Mouse (Mus musculus) thymus, adult 2 months (tissue): ENCODE data around the gene Slc2a9. TPM values are rescaled to one million over a fixed set of nuclear protein-coding genes. Genes with fewer than 3 reads are reported as not detected.

Experiments used
- DNase-seq: peaks from one replicate; pipeline ENCODE4 v3.0.0; 2021
- H3K27ac ChIP-seq: fragments of 200-500 bp; 2 replicates; pipeline ENCODE4 v1.5.1; 2012; ENCODE audit warnings: low read length, control low read depth; ENCODE audit not compliant: control insufficient read depth, insufficient read depth
- H3K27me3 ChIP-seq: fragments of 200-500 bp; 2 replicates; pipeline ENCODE4 v1.6.1; 2012; ENCODE audit warnings: mild to moderate bottlenecking, low read length, moderate library complexity, mixed read lengths; ENCODE audit not compliant: control insufficient read depth, insufficient read depth
- H3K36me3 ChIP-seq: fragments of 200-500 bp; 2 replicates; pipeline ENCODE4 v1.6.1; 2012; ENCODE audit warnings: mild to moderate bottlenecking, low read length, moderate library complexity; ENCODE audit not compliant: control insufficient read depth, insufficient read depth
- H3K4me1 ChIP-seq: fragments of 200-500 bp; replicated peaks from 2 replicates; pipeline ENCODE4 v1.6.1; 2012; ENCODE audit warnings: low read length; ENCODE audit not compliant: control insufficient read depth, insufficient read depth
- H3K4me3 ChIP-seq: fragments of 200-500 bp; 2 replicates; pipeline ENCODE4 v1.5.1; 2012; ENCODE audit warnings: mild to moderate bottlenecking, low read length, control low read depth, moderate library complexity; ENCODE audit not compliant: control insufficient read depth, insufficient read depth
- CTCF ChIP-seq: fragments of 200-500 bp; IDR thresholded peaks from 2 replicates; pipeline ENCODE4 v1.5.1; 2012; ENCODE audit warnings: mild to moderate bottlenecking, control low read depth, low read length, moderate library complexity, borderline replicate concordance; ENCODE audit not compliant: control insufficient read depth, poor library complexity, insufficient read depth; ENCODE audit errors: extremely low read depth
- POLR2A ChIP-seq: fragments of 200-500 bp; IDR thresholded peaks from 2 replicates; pipeline ENCODE4 v1.6.1; 2012; ENCODE audit warnings: mild to moderate bottlenecking, low read length, control low read depth, moderate library complexity; ENCODE audit not compliant: control insufficient read depth, poor library complexity, insufficient read depth; ENCODE audit errors: extremely low read depth
- WGBS: fragments of 180-500 bp; shearing (Covaris S2); methylation state at CpG from one replicate; pipeline ENCODE4 v1.1.7; 2018; 5-methylcytosine and 5-hydroxymethylcytosine counted together
- polyA plus RNA-seq: library from polyadenylated mRNA; depleted of rRNA; stranded (reverse); fragments of >200 nt; gene quantifications from 2 replicates; pipeline ENCODE4 v1.2.3, GENCODE M21; 2012

The Slc2a9 gene
- polyA plus RNA-seq, 1 experiment: 9.0 TPM

DNA sequence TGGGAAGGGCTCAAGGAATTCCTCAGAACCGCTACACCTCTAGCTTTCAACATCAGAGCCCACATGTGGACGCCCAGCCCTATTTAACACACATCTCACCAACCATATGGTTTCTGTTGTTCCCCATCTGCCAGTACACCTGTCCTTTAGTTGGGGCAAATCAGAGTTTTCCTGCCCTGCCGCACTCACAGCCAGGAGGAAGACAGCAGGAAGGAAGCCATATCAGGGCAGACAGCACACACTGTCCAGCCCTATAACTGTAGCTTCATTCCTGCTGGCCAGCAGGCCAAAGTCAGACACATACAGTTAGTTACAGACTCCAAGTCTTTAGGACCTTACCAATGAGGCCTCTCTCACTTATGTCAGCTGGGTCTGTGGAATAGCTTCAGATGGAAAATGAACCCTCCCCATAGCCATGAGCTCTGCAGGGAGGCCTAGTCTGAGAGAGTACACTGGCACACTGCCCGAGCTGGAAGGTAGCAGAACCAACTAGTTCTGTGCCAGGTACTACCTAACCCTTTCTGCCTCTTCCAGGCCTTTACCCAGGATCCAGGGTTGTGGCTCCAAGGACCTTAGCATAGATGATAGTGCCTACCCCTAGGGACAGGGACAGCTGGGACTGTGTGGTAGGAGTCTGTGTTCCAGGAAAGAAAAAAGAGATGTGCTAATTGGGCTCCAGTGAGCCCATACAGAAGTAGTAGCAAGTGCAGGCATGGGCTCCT lies 40.7 kb upstream of the Slc2a9 start:
- no peak overlapping the region for H3K4me3 ChIP-seq
- no peaks in the 10 kb centered on the region for H3K27me3 ChIP-seq
- H3K27ac ChIP-seq: no peak overlapping the region
- no peak for DNase-seq
- peaks cover 97% of the 10 kb centered on the region for H3K36me3 ChIP-seq
- no peaks in the 10 kb centered on the region for H3K4me1 ChIP-seq
- WGBS: 96% methylated on average over 4 of the region's 4 CpGs
- no peak for TF ChIP-seq POLR2A
- TF ChIP-seq CTCF: no peak

DNA sequence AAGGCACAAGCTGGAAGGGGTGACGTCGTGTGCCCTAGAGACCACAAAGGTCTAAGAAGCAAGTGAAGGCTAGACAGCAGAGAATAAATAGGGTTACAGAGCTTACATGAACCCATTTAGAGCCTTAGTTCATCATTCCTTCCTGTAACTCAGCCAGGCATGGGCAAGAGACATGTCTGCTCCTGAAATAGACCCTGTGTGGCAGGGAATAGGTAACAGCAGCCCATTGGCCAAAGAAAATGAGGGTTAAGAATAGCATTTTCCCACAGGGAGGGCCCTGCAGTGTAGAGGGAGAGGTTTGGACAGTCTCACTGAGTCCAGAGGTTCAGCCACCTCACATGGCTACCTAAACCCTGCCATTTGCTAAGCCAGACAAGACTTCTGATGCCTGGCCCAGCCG lies 38.8 kb upstream of the Slc2a9 start:
- TF ChIP-seq CTCF: no peak
- no peak for TF ChIP-seq POLR2A
- no peaks in the 10 kb centered on the region for H3K4me1 ChIP-seq
- DNase-seq: no peak
- over 99% methylated on average over 3 of the region's 3 CpGs for WGBS
- no peak overlapping the region for H3K4me3 ChIP-seq
- no peaks in the 10 kb centered on the region for H3K27me3 ChIP-seq
- H3K36me3 ChIP-seq: peaks cover 98% of the 10 kb centered on the region
- no peak overlapping the region for H3K27ac ChIP-seq

DNA sequence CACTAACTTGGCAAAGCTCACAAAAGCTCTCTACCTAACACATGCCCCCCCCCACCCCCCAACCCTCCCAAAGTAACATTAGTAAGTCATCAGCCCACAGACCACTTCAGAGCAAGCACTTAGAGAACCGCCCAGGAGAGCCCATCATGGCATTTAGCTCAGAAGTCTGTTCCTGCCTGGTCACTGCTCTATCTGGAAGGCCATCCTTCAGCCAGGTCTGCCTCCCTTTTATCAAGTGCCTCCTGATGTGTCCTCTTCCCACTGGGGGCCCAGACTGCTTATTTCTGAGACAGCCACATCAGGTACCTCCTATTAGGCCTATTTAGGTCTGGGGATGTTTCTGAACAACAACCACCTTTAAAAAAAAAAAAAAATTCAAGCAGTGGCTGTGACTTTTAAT lies 38.0 kb upstream of the Slc2a9 start:
- H3K4me3 ChIP-seq: no peak overlapping the region
- WGBS: 89% methylated on average over 1 of the region's 1 CpGs
- H3K4me1 ChIP-seq: no peaks in the 10 kb centered on the region
- peaks cover 99% of the 10 kb centered on the region for H3K36me3 ChIP-seq
- no peak overlapping the region for H3K27ac ChIP-seq
- DNase-seq: no peak
- no peak for TF ChIP-seq CTCF
- no peaks in the 10 kb centered on the region for H3K27me3 ChIP-seq

DNA sequence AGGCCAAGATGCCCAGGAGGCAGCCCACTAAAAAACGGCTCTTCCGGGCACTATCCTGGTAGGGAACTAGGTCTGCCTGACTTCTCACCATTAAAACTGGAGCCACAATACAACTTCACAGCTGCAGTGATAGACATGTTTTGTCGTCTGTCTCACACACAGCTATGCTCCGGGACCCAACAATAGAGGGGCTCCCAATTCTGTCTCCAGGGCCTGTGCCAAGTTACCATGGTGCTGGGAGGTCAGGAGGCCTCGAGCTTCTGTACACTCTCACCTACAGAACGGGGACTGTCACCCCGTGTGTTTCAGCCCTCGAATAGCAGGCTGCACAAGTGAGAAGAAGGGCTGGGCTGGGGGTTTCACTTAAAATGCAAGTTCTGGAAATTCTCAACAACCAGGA lies 35.6 kb upstream of the Slc2a9 start:
- WGBS: 96% methylated on average over 8 of the region's 8 CpGs
- Histone ChIP-seq H3K4me3 (no peak overlapping the region), H3K4me1 (no peaks in the 10 kb centered on the region), H3K27me3 (no peaks in the 10 kb centered on the region), H3K36me3 (peaks cover 96% of the 10 kb centered on the region), H3K27ac (no peak overlapping the region)
- no peak for TF ChIP-seq POLR2A
- no peak for TF ChIP-seq CTCF
- DNase-seq: no peak

DNA sequence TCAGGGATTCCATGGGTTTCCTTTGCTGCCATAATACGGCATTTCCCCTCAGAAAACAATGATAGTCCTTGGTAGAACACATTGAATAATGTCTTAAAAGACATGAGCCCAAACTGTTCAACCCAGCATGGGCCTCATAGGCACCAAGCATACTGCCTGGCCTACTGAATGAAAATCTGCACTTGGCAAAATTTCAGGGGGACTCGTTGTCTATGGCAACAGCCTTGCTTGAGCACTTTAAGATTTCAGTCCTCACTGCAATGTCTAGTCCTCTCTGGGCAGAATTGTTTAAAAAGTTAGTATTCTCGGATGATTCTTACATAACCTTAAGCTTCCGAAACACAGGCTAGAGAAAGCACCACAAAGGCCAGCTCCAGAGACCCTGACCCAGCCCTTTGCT lies 34.9 kb upstream of the Slc2a9 start:
- Histone ChIP-seq H3K27me3 (no peaks in the 10 kb centered on the region), H3K4me1 (no peaks in the 10 kb centered on the region), H3K36me3 (peaks cover 94% of the 10 kb centered on the region), H3K4me3 (no peak overlapping the region), H3K27ac (no peak overlapping the region)
- no peak for DNase-seq
- WGBS: 98% methylated on average over 4 of the region's 4 CpGs
- TF ChIP-seq CTCF: no peak
- TF ChIP-seq POLR2A: no peak

DNA sequence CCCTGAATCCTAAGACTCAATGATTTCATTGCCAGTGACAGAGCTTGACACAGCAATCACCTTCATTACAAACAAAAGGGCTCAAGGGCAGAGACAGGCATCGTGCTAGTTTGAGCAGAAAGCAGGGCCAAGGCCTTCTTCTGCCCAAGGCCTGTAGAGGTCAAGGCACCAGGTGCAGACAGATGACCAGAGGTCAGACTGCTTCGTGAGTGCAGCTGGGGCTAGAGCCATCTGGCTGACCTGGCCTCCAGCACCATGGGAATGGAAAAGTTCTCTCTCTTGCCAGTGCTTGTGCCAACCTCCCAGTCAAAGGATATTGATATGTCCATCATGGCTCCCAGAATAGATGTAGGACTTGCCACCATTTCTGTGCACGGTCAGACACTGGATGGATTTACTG lies 33.9 kb upstream of the Slc2a9 start:
- WGBS: 97% methylated on average over 3 of the region's 3 CpGs
- TF ChIP-seq POLR2A (no peak), CTCF (no peak)
- Histone ChIP-seq H3K27me3 (no peaks in the 10 kb centered on the region), H3K36me3 (peaks cover 94% of the 10 kb centered on the region), H3K4me3 (no peak overlapping the region), H3K27ac (no peak overlapping the region), H3K4me1 (no peaks in the 10 kb centered on the region)
- DNase-seq: no peak

DNA sequence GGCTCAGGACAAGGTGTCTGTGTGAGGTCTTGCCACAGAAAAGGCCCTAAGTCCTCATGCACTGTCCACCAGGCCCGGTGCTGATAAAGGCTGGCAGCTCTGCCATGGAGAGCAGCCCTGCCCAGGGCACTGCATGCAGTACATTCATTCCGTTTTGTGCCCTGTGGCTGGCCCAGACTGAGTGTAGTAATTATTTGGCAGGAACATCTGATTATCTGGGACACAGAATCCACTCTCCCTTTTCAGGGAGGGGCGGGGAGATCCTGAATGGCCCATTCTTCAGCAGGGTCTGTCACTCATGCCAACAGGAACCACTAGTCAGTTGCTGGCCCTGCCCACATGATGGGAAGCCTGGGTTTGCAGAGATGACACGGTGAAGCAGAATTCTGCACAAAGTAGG lies 29.1 kb upstream of the Slc2a9 start:
- no peaks in the 10 kb centered on the region for H3K27me3 ChIP-seq
- TF ChIP-seq CTCF (no peak), POLR2A (no peak)
- no peak for DNase-seq
- H3K36me3 ChIP-seq: peaks cover 92% of the 10 kb centered on the region
- no peaks in the 10 kb centered on the region for H3K4me1 ChIP-seq
- no peak overlapping the region for H3K4me3 ChIP-seq
- 92% methylated on average over 4 of the region's 4 CpGs for WGBS
- H3K27ac ChIP-seq: no peak overlapping the region
